Mouse (Mus musculus) CD4-positive, CD25-positive, alpha-beta regulatory T cell (primary cell): ENCODE measurements around the gene Svip. TPM values are rescaled to one million over a fixed set of nuclear protein-coding genes. Genes with fewer than 3 reads are reported as not detected.

ENCODE experiments used
- polyA plus RNA-seq: library from polyadenylated mRNA; unstranded; fragments of 100-300 nt; shearing (Covaris generic); gene quantifications from one replicate; pipeline ENCODE4 v1.2.1, GENCODE M21; 2017

The Svip gene
- 1.2 TPM for polyA plus RNA-seq

GRCm38 (mm10) chr7:52005511-52006295 lies at the start of gene Svip:
Gene Svip (minus strand): TSS chr7:52006018.

GRCm38 (mm10) chr7:52015628-52016027 lies 9.8 kb upstream of the Svip start, which contains the start of gene 1700015G11Rik:
Gene 1700015G11Rik (minus strand): TSS chr7:52015728.

Other genes starting within 250 kb of the Svip start
- gene Gas2, start 144.0 kb downstream of the Svip start, polyA plus RNA-seq, result 5.8 TPM
- 14.2 TPM for gene Fancf, start 143.8 kb downstream of the Svip start, polyA plus RNA-seq
- gene 1700015G11Rik, start 9.7 kb upstream of the Svip start, polyA plus RNA-seq, result not detected